Mouse (Mus musculus): ENCODE measurements around the gene 0610030E20Rik.

The 0610030E20Rik gene

DNA sequence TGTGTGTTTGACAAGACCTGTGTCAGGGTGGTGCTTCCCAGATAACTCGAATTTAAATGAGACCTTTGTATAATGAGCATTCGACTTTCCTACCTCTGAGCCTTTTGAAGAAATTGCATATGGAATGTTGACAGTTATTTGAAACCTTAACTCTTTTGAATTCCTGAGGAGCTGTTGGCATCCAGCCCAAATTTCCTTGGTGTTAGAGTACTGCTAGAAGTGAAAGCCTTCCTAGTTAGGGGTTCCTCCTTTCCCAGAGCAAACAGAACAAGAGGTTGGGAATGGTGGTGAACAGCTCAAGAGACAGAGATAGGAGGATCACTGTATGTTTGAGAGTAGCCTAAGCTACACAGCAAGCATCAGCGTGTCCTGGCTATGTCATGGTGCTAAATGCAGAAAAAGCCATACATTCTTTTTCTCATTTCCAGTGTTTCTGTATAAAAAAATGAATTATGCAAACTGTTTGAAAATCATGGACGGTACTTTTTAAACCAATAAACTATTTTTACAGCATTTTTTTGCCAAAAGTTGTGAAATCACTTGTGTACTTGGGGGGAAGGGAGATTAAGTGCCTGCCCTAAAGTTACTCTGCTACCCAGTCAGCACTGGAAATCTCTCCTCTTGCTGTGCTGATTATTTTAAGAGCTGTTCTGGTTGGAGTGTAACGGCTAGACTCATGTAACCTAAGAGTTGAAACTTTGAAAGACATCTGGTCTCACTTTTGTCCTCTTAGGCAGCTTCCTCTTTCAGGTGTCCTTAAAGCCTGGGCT lies 5.7 kb downstream of the 0610030E20Rik start:
- no peak for DNase-seq

DNA sequence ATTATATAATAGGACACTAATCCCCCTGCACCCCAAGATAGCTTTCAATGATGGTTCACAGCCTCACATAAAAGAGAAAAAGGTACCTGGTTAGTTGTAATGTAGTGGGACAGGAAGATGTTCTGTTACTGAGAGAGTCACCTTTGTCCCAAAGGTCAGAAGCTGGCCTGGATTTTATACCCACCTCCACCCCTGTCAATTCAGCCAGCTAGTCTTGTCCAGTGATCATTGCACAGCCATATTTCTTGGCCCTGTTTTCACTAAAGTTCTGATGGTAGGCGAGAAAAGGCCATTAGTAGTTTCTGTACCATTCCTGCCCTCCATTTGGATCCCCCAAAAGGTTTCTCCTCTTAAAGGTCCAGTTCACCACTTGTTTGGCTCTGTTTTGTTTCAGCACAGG lies 6.9 kb downstream of the 0610030E20Rik start:
- DNase-seq, result peak; percentile 88

- DNase-seq, result peak; percentile 99
These were observed 8.2 kb downstream of the 0610030E20Rik start, which contains the start of gene Tmem150a for GRCm38 (mm10) chr6:72355066-72355911. Gene Tmem150a (plus strand): TSS chr6:72355447.

DNA sequence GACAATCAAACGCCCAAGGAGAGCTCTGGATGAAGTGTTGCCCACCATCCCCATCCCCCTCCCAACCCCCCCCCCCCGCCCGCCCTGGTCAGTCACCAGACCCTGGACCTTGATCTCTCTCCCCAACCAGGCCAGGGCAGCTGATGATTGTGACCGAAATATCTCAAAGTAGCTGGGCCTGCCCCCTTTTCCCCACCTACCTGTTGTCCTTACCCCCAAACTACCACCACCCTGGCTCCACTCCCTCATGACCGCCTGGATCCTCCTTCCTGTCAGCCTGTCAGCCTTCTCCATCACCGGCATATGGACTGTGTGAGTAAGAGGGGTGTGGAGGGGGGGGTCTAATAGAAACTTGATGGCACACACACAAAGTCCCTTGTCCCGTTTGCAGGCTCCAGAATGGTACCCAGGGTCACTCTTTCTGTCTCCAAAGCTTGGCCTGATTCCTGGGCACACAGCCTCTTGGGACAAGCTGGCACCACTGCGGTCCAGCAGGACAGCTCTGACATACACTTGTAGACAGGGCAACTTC lies 8.9 kb downstream of the 0610030E20Rik start:
- peak; percentile 95 for DNase-seq

GRCm38 (mm10) chr6:72357164-72358079 lies 10.3 kb downstream of the 0610030E20Rik start:
- peak; percentile 90 for DNase-seq

GRCm38 (mm10) chr6:72358086-72358764 lies 11.1 kb downstream of the 0610030E20Rik start:
- DNase-seq, result peak; percentile 87

- DNase-seq, result peak; percentile 87
These were observed 12.2 kb downstream of the 0610030E20Rik start for GRCm38 (mm10) chr6:72359343-72359742.

GRCm38 (mm10) chr6:72359891-72360598 lies 12.9 kb downstream of the 0610030E20Rik start:
- DNase-seq, result peak; percentile 91

DNA sequence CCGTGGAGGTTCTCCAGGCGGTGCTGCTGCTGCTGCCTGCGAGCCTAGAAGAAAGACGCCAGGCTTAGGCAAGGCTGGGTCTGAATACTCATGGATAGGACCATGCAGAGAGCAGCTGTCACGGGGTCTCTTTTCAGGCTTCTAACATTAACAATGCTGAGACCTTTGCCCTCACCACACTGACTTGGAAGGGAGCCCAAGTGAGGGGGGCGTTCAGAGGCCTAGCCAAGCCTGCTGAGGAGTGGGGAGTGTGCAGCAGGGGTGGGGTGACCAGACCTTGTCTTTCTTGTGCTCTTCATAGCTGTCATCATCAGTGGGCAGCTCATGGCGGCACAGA lies 13.4 kb downstream of the 0610030E20Rik start:
- DNase-seq, result peak; percentile 90

DNA sequence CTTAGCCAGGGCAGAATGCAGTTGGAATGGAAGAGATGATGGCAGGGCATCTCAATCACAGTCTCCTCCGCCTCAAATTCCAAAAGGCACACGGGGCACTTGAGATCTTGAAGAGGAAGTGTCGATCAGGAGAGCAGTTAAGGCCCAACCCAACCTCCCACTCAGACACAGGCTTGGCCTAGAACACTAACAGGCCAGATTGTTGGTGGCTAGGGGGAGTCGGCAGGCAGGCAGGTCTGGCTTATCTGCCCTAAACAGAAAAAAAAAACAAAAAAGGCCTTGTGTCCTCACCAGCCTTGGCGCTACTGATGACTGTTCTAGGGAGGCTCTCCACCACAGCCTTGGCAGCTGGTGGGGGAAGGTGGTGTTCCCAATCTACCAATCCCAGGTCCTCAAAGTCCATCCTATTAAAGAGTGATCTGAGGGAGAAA lies 14.0 kb downstream of the 0610030E20Rik start:
- peak; percentile 90 for DNase-seq

DNA sequence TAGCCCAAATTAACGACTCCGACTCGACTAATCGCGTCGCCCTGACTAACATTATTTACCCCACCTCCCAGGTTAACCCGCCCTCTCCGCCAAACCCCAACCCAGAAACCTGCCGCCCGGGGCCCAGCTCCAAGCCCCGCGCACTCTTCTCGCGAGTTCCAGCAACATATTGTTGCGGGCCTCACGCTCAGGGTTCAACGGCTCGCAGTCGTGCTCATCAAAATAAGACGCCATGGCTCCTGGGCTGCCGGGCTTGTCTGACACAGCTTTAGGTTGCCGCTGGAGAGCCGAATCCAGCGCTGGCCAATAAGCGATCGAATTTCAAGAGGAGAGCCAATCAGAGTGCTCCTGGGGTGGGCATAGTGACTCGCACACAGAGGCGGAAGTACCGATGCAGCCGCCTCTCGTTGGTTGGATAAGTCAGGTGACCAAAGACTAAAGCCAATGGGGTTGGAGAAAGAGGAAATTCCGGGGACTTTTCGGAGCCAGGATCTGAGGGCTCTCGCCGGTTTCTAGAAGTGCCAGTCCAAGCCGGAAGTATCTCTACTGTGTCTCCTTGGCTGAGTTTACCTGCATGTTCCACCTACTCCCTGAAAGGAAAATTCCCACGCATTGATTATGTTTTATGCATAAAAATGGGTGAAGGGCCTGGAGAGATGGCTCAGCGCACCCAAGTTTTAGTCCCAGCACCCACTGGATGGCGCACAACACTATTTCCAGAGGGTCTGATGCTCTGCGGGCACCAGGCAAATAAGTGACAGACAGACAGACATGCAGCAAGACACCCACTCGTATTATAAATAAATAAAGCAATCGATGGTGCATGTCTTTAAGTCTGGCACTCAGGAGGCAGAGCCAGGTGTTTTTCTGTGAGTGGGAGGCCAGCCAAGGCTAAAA lies 15.3 kb downstream of the 0610030E20Rik start:
- peak; percentile 100 for DNase-seq

- DNase-seq, result no peak
These were observed 16.9 kb downstream of the 0610030E20Rik start for GRCm38 (mm10) chr6:72364009-72364408.

GRCm38 (mm10) chr6:72364985-72365384 lies 17.9 kb downstream of the 0610030E20Rik start:
- no peak for DNase-seq

DNA sequence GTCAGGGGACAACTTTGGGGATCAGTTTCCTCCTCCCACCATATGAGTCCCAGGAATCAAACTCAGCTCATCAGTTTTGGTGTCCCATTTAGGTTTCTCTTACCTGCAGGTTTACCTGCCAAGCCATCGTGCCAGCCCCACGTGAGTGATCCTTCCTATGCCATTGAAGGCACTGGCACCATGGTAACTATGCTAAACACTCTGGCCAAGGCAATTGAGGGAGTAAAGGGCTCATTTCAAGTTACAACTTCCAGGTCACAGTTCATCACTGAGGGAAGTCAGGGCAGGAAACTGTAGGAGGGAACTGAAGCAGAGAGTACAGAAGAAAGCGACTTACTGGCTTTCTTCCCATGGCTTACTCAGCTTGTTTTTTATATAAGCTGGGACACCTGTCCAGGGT lies 19.2 kb downstream of the 0610030E20Rik start:
- no peak for DNase-seq

DNA sequence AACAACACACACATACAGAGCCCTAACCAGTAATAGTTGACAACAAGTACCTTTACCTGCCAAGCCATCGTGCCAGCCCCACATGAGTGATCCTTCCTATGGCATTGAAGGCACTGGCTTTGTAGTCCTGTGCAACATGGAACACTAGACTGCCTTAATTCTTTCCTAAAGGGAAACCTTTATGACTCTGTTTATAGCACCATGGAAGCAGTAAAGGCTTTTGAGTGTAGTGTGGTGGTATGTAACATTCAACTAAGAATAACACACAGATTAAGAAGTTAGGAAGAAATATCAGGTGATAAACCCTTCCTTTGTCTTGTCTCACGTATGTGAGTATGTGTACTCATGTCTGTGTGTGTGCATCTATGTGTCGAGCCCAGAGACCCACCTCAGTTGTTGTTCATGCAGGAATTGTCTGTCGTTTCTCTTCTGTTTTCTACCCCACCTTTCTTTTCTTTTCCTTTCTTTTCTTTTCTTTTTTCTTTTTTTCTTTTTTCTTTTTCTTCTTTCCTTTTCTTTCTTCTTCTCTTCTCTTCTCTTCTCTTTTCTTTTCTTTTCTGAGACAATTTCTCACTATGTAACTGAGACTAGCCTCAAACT lies 19.8 kb downstream of the 0610030E20Rik start, which contains the start of gene Rnf181:
Rnf181 (minus strand) TSS at position 113 of the 600 bp plus-strand sequence.
- no peak for DNase-seq

DNA sequence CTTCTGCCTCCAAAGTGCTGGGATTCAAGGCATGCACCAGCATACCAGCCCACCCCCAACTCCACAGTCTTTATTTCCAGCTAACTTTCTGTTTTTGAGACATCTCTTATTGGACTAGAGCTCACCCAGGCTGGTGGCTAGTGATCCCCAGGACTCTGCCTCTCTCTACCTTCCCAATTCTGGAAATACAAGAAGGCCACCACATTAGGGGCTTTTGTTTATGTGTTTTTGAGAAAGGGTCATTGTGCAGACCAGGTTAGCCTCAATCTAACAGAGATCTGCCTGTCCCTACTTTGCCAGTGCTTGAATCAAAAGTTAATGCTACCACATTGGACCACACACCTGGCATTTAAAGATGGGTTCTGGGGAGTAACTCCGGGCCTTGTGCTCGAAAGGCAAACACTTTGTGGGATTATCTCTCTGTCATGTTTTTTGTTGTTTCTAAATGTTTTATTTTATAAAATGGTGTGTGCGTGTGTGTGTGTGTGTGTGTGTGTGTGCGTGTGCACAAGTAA lies 20.4 kb downstream of the 0610030E20Rik start:
- no peak for DNase-seq

DNA sequence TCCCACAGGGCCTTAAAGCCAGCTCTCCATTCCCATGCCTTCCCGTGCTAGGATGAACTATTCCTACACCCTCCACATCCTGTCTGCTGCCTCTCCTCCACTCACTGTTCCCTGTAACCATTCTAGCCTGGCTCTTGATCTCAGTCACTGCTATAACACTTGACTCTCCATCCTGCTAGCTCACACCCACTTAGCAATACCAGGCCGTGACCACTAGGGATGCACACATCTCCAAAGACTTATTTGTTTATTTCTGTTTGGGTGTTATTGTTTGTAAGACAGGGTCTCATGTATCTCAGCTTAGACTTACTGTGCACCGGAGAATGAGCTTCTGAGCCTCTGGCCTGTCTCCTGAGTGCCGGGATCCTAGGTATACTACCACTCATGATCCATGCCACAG lies 22.4 kb downstream of the 0610030E20Rik start:
- DNase-seq, result peak; percentile 83

- peak; percentile 93 for DNase-seq
These were observed 23.0 kb downstream of the 0610030E20Rik start for GRCm38 (mm10) chr6:72370091-72370490.

DNA sequence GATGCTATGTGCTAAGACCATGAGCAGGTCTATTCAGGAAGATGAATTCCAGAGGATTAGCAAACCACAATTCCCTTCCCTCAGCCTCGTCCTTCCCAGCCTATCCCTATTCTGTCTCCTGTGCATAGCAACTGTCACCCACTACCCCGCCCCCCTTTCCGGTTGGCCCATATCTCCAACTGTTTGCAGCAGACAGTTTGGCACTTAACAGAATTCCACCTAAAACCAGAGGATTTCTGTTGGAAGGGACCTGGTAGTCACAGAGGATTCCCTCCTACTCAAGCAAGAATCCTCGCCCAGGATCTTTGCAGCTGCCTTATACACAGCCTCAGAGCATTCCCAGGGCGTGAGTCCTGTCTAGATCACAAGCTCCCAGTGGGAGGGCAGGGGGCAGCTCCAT lies 24.0 kb downstream of the 0610030E20Rik start:
- DNase-seq, result peak; percentile 95

Measured in heart, adult 11 months (tissue).